Mouse (Mus musculus) 416B (cell line): ENCODE measurements around the gene Gm13101.
"Not testable (repeated sequence)": the region's sequence is repeated elsewhere in the genome, so short reads cannot be mapped to it uniquely, and the experiment has no call there.

Experiments used
- DNase-seq: peaks from one replicate; pipeline ENCODE4 v3.0.0; 2011; ENCODE audit warnings: low read depth

Gm13101 gene

GRCm38 (mm10) chr4:143966850-143967249, at the start of gene Gm13101:
Gene Gm13101, minus strand, starts transcription at chr4:143966950.
- not testable (repeated sequence) for DNase-seq

DNA sequence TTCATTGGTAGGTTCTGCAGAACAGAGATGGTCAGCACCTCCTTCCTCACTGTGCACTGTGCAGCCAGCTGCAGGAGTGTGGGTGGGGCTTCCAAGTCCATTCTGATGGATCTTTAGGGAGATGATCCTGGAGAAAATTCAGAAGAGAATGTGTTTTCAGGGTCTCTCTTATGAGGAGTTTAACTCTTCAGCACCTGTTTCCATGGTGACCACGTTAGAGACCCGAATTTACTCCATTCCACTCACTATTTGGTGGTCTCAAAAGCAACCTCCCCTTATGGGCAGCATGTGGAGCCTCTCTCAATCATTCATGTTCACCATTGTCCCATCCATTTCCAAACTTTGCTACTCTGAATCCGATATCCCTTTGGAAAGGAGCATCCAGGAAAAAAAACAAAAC, 27.5 kb upstream of the Gm13101 start, which contains the start of gene Pramef17:
Gene Pramef17 (minus strand): TSS at position 101 of the 400 bp plus-strand sequence.
- DNase-seq, result not testable (repeated sequence)

- not testable (repeated sequence) for DNase-seq
These were observed 21.4 kb upstream of the Gm13101 start for GRCm38 (mm10) chr4:143988126-143988525.

DNA sequence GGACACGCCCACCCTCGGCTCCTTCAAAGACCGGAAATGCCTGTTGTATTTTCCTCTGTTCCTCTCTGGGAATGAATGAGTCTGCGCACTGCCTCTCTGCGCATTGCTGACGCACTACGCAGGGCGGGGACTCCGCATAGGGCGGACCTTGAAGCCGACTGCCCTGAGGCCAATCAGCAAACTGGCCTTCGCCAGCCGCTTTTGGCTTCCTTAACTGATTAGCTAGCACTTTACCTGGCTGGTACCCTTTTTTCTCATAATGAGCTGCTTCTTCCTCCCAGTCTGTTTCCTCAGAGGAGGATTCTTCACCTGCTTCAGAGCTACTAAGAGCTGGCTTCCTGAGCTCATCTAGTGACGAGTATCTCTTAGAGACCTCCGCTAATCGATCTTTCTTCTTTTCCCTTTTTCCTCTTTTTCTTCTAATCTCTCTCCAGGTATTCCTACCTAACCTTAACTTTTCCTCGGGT, 20.8 kb upstream of the Gm13101 start:
- DNase-seq, result not testable (repeated sequence)

GRCm38 (mm10) chr4:143985733-143986132, 19.0 kb upstream of the Gm13101 start:
- DNase-seq, result not testable (repeated sequence)

GRCm38 (mm10) chr4:143985165-143985564, 18.4 kb upstream of the Gm13101 start:
- DNase-seq, result not testable (repeated sequence)

DNA sequence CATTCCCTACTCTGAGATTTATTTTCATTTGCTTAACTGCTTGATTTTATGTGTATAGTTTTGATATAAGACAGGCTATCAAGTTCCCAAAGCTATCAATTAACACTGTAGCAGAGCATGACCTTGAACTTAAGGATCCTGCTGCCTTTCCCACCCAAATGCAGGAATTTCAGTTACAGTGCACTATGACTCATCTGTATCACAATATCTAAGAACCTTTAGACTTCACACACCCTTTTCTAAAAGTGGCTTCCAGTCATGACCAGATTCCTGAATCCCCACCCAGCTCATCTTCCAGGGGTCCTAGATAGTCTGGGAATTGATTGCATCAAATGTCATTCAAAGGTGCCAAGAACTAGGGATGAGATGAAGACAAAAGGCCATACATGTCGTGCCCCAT, 16.7 kb upstream of the Gm13101 start:
- DNase-seq, result not testable (repeated sequence)

GRCm38 (mm10) chr4:143950916-143951315, 15.8 kb downstream of the Gm13101 start, which contains the start of gene Pramef25:
Gene Pramef25, minus strand, starts transcription at chr4:143951016.
- DNase-seq, result not testable (repeated sequence)
